Mouse (Mus musculus) thymus, adult 2 months (tissue): ENCODE measurements at regions not wholly inside any gene's neighbourhood (a gene's known extent, or its start where the extent isn't known, plus 50 kb on each side); places are given as distances from the start of the nearest gene placed in this dataset.

Source experiments
- CTCF ChIP-seq: fragments of 200-500 bp; IDR thresholded peaks from 2 replicates; pipeline ENCODE4 v1.5.1; 2012; ENCODE audit warnings: mild to moderate bottlenecking, control low read depth, low read length, moderate library complexity, borderline replicate concordance; ENCODE audit not compliant: control insufficient read depth, poor library complexity, insufficient read depth; ENCODE audit errors: extremely low read depth
- POLR2A ChIP-seq: fragments of 200-500 bp; IDR thresholded peaks from 2 replicates; pipeline ENCODE4 v1.6.1; 2012; ENCODE audit warnings: mild to moderate bottlenecking, low read length, control low read depth, moderate library complexity; ENCODE audit not compliant: control insufficient read depth, poor library complexity, insufficient read depth; ENCODE audit errors: extremely low read depth

GRCm38 (mm10) chr11:114425447-114425846 is 242.9 kb upstream of the Rpl38 start:
- TF ChIP-seq CTCF, result no peak
- no peak for TF ChIP-seq POLR2A
